Mouse (Mus musculus) embryonic fibroblast, embryonic 13.5 days (primary cell): Measurements from ENCODE around the gene Dusp12.

ENCODE experiments used
- CTCF ChIP-seq: IDR thresholded peaks from 2 replicates; pipeline ENCODE4 v1.5.1; 2011; ENCODE audit warnings: mild to moderate bottlenecking, control low read depth, low read length, moderate library complexity, borderline replicate concordance; ENCODE audit not compliant: insufficient read depth
- POLR2A ChIP-seq: IDR thresholded peaks from 2 replicates; pipeline ENCODE4 v1.6.1; 2011; ENCODE audit warnings: low read depth, mild to moderate bottlenecking, control low read depth, low read length, moderate library complexity

DNA sequence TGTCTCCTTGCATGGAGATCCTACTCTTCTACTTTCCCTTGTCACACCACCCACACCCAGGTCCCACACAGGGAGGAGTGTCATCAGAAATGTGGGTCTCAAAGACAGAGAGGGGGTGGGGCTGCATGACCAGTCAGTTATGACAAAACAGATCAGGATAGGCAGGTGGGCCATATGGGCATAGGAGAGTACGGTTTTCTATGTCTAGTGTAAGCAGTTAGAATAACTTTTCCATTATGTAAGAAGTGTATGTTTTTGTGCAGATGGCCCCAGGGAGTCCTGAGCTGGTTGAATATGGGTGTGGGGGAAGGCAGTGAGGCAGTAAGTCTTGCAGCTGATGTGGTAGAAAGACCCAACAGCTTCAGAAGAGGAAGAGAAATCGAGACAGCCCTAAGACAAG is 43.1 kb upstream of the Dusp12 start:
- no peak for TF ChIP-seq POLR2A
- TF ChIP-seq CTCF, result no peak
